Mouse (Mus musculus) left cerebral cortex, adult 2 months (tissue): ENCODE results near the gene Nr4a3. TPM values are rescaled to one million over a fixed set of nuclear protein-coding genes. Genes with fewer than 3 reads are reported as not detected.
A peak's percentile ranks its signal among the peaks of the same experiment; 100 is the strongest.

ENCODE experiments used
- DNase-seq, 2 experiments: peaks; one replicate each; pipeline ENCODE4 v3.0.0; 2021 to 2022; ENCODE audit warnings: low spot score in 2 of 2, mixed read lengths in 1 of 2; ENCODE audit errors: extremely low spot score in 1 of 2
- H3K27ac ChIP-seq: fragments of 200-600 bp; 2 replicates; pipeline ENCODE4 v1.8.1; 2022
- H3K4me3 ChIP-seq: fragments of 200-600 bp; 2 replicates; pipeline ENCODE4 v1.8.1; 2022
- CTCF ChIP-seq: fragments of 200-600 bp; IDR thresholded peaks from 2 replicates; pipeline ENCODE4 v1.8.1; 2022; ENCODE audit warnings: antibody characterized with exemption, mild to moderate bottlenecking, moderate library complexity
- intact Hi-C: fragments of 180-260 bp; cut with DNase I; formaldehyde crosslinking; loops from one replicate; pipeline ENCODE4 v1.15.1; 2025
- total RNA-seq, 2 experiments: library from RNA; stranded (reverse); gene quantifications; 2 replicates each; pipeline ENCODE4 v1.2.3; 2021

The Nr4a3 gene
- total RNA-seq, 2 experiments from 2014 or later = 23.9 to 53.9 TPM

- H3K4me3 ChIP-seq = peak overlapping the region; percentile 71
- H3K27ac ChIP-seq = peak overlapping the region; percentile 99
- peak; percentile 93 to 94 for DNase-seq
- peak; percentile 62 for TF ChIP-seq CTCF
- intact Hi-C loops = loop anchor here (1.0 to 10.0 kb wide), 5 partner anchors 161 to 690 kb away; partner anchors contain the start of gene Tgfbr1
Observed at GRCm38 (mm10) chr4:48042786-48043701, 1.9 kb upstream of the Nr4a3 start.

- peak overlapping the region; percentile 71 for H3K4me3 ChIP-seq
- intact Hi-C loops = loop anchor here (2.0 to 10.0 kb wide), 5 partner anchors 95 to 539 kb away; partner anchors contain the start of genes Erp44 and Invs
- H3K27ac ChIP-seq = peak overlapping the region; percentile 86
- no peak for TF ChIP-seq CTCF
- no peak for DNase-seq
Observed at GRCm38 (mm10) chr4:48044141-48044490, 837 bp upstream of the Nr4a3 start.

- Histone ChIP-seq H3K27ac (peak overlapping the region; percentile 86), H3K4me3 (peak overlapping the region; percentile 71)
- DNase-seq = no peak
- TF ChIP-seq CTCF = no peak
- intact Hi-C loops = loop anchor here (2.0 to 10.0 kb wide), 5 partner anchors 96 to 540 kb away; partner anchors contain the start of genes Erp44 and Invs
Observed at GRCm38 (mm10) chr4:48045281-48045720, 348 bp downstream of the Nr4a3 start.

- no peak for TF ChIP-seq CTCF
- DNase-seq = peak; percentile 40 to 47
- intact Hi-C loops = loop anchor here (2.0 to 10.0 kb wide), 5 partner anchors 97 to 541 kb away; partner anchors contain the start of genes Erp44 and Invs
- H3K27ac ChIP-seq = peak overlapping the region; percentile 86
- peak overlapping the region; percentile 71 for H3K4me3 ChIP-seq
Observed at GRCm38 (mm10) chr4:48045721-48046460, 938 bp downstream of the Nr4a3 start.

GRCm38 (mm10) chr4:48046461-48046901 lies 1.5 kb downstream of the Nr4a3 start:
- peak overlapping the region; percentile 86 for H3K27ac ChIP-seq
- DNase-seq = peak; percentile 19 to 27
- peak overlapping the region; percentile 71 for H3K4me3 ChIP-seq
- intact Hi-C loops = loop anchor here (5.0 to 10.0 kb wide), 2 partner anchors 161 to 542 kb away; no protein-coding TSS in a partner anchor
- TF ChIP-seq CTCF = no peak

- no peak for TF ChIP-seq CTCF
- peak overlapping the region; percentile 71 for H3K4me3 ChIP-seq
- H3K27ac ChIP-seq = peak overlapping the region; percentile 54; the same call in 1 of the 2 replicates
- intact Hi-C loops = loop anchor here (5.0 to 10.0 kb wide), 2 partner anchors 160 to 542 kb away; no protein-coding TSS in a partner anchor
- DNase-seq = peak; percentile 27 to 29
Observed at GRCm38 (mm10) chr4:48047136-48047765, 2.3 kb downstream of the Nr4a3 start.

GRCm38 (mm10) chr4:48047766-48048371 lies 2.9 kb downstream of the Nr4a3 start:
- DNase-seq = peak; percentile 25 to 28
- Histone ChIP-seq H3K27ac (peak overlapping the region; percentile 54), H3K4me3 (peak overlapping the region; percentile 71)
- intact Hi-C loops = loop anchor here (2.0 to 10.0 kb wide), 3 partner anchors 77 to 543 kb away; partner anchors contain the start of gene Stx17
- TF ChIP-seq CTCF = peak; percentile 23

- peak overlapping the region; percentile 55 for H3K27ac ChIP-seq
- no peak for TF ChIP-seq CTCF
- intact Hi-C loops = loop anchor here (2.0 to 10.0 kb wide), 3 partner anchors 76 to 544 kb away; partner anchors contain the start of gene Stx17
- peak overlapping the region; percentile 71 for H3K4me3 ChIP-seq
- DNase-seq = no peak
Observed at GRCm38 (mm10) chr4:48048456-48049315, 3.7 kb downstream of the Nr4a3 start.

GRCm38 (mm10) chr4:48050020-48050419 lies 5.1 kb downstream of the Nr4a3 start:
- Histone ChIP-seq H3K27ac (no peak overlapping the region; the same call in 1 of the 2 replicates), H3K4me3 (no peak overlapping the region)
- TF ChIP-seq CTCF = no peak
- intact Hi-C loops = no loop called here
- no peak for DNase-seq

- DNase-seq = peak in 1 of 2 experiments; percentile 26
- Histone ChIP-seq H3K27ac (no peak overlapping the region; the same call in 1 of the 2 replicates), H3K4me3 (no peak overlapping the region)
- TF ChIP-seq CTCF = no peak
- intact Hi-C loops = no loop called here
Observed at GRCm38 (mm10) chr4:48050442-48050841, 5.5 kb downstream of the Nr4a3 start.
